In the genomic region with DNA sequence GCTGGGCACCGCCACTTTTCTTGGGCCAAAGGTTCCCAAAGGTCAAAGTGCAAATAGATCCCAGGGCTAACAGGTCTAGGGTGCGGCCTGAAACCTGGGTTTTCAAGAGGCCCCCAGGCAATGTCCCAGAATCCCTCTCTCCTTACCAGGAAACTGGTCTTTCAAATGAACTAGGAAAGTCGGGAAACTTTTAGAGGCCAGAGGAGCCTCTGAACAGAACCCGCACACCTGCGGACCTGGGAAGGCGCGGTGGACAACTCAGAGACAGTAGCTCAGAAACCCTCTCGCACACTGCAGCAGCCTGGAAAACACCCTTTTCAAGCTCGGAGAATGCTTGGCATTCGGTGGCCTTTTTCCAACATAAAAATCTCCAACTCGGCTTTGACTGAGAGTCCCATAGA, we compare ENCODE assay signal across 8 mouse cellular contexts. TPM values are rescaled to one million over a fixed set of nuclear protein-coding genes. Genes with fewer than 3 reads are reported as not detected.
DNase-seq lines count a peak whose midpoint lies in the region; ATAC-seq lines count a peak whose summit lies in the region.

No protein-coding gene starts in this region.

- H3K4me1 ChIP-seq in heart, embryonic 16.5 days (ENCODE audit: control insufficient read depth, insufficient read depth, low read length) = peaks cover 15% of the 10 kb centered on the region
- H3K4me1 ChIP-seq in midbrain, embryonic 12.5 days = peaks cover 15% of the 10 kb centered on the region

- H3K27ac ChIP-seq in heart, embryonic 16.5 days (ENCODE audit: low read length) = peak overlapping the region; percentile 91
- H3K27ac ChIP-seq in midbrain, embryonic 12.5 days (replicated peaks) = no peak overlapping the region

- H3K9ac ChIP-seq in heart, embryonic 16.5 days (ENCODE audit: low read length) = peak overlapping the region; percentile 86
- H3K9ac ChIP-seq in midbrain, embryonic 12.5 days (replicated peaks) = no peak overlapping the region

- WGBS in heart, embryonic 16.5 days = 21% methylated on average over 11 of the region's 11 CpGs
- 17% methylated on average over 11 of the region's 11 CpGs for WGBS in midbrain, embryonic 12.5 days

- ATAC-seq in heart, embryonic 16.5 days (replicated peaks; ENCODE audit: extremely low read depth, insufficient read depth, low FRiP score) = 0 out of 2 replicates have a peak, but pooled peaks have one; percentile 6
- ATAC-seq in midbrain, embryonic 12.5 days (ENCODE audit: low FRiP score, low read depth) = no peak

- H3K4me2 ChIP-seq in heart, embryonic 16.5 days (ENCODE audit: low read depth, low read length) = peak overlapping the region; percentile 90
- peak overlapping the region; percentile 80 for H3K4me2 ChIP-seq in midbrain, embryonic 12.5 days (replicated peaks)

- peak; percentile 8 to 25 for DNase-seq in adrenal gland, adult 18-20 months (ENCODE audit: low spot score in 2 of 2)
- DNase-seq in adrenal gland, postnatal 25 days = no peak
- peak; percentile 10 to 25 for DNase-seq in adrenal gland, postnatal 36 days
- DNase-seq in kidney, postnatal 36 days = peak; percentile 67 to 71
- DNase-seq in cerebellum, adult 9-10 months = no peak
- no peak for DNase-seq in ovary, adult 18-20 months (ENCODE audit: low spot score)

- peak overlapping the region; percentile 82 for H3K4me3 ChIP-seq in heart, embryonic 16.5 days (ENCODE audit: low read length)
- peak overlapping the region; percentile 48; the same call in 1 of the 2 replicates for H3K4me3 ChIP-seq in midbrain, embryonic 12.5 days

- H3K9me3 ChIP-seq in heart, embryonic 16.5 days (replicated peaks; ENCODE audit: control insufficient read depth, low read length) = no peaks in the 10 kb centered on the region
- H3K9me3 ChIP-seq in midbrain, embryonic 12.5 days = no peaks in the 10 kb centered on the region

- no peaks in the 10 kb centered on the region for H3K36me3 ChIP-seq in heart, embryonic 16.5 days (ENCODE audit: control insufficient read depth, insufficient read depth)
- no peaks in the 10 kb centered on the region for H3K36me3 ChIP-seq in midbrain, embryonic 12.5 days

- no peaks in the 10 kb centered on the region for H3K27me3 ChIP-seq in heart, embryonic 16.5 days (ENCODE audit: control insufficient read depth, insufficient read depth, low read length)
- H3K27me3 ChIP-seq in midbrain, embryonic 12.5 days = peaks cover 47% of the 10 kb centered on the region

RNA-seq across cellular contexts. Expression of a gene that starts 1.0 kb away (rescaled TPM):
- 10 to 100 TPM in 1 of 2 experiments, 1 to 10 TPM in 1; 6.3 to 10.5 TPM for total RNA-seq in adrenal gland, adult 18-20 months (2021)
- total RNA-seq in adrenal gland, postnatal 25 days (2021) = 7.2 and 8.9 TPM in 2 replicates
- 10 to 100 TPM in 1 of 2 experiments, 1 to 10 TPM in 1; 7.7 to 12.2 TPM for total RNA-seq in adrenal gland, postnatal 36 days (2021)
- 22.3 and 24.9 TPM in 2 replicates for polyA plus RNA-seq in heart, embryonic 16.5 days (2015; fragmentation: Nextera tagmentation; extraction: Ambion mirVana)
- polyA plus RNA-seq in midbrain, embryonic 12.5 days (2016; fragmentation: Nextera tagmentation; extraction: Ambion mirVana) = 28.0 and 33.6 TPM in 2 replicates

RNA-seq across cellular contexts. Expression of a gene that starts 56.6 kb away (rescaled TPM):
- 10 to 100 TPM; 13.4 to 14.8 TPM for total RNA-seq in adrenal gland, adult 18-20 months (2021)
- 17.8 and 18.5 TPM in 2 replicates for total RNA-seq in adrenal gland, postnatal 25 days (2021)
- total RNA-seq in adrenal gland, postnatal 36 days (2021) = 10 to 100 TPM; 11.3 to 18.4 TPM
- 65.6 and 67.6 TPM in 2 replicates for polyA plus RNA-seq in heart, embryonic 16.5 days (2015; fragmentation: Nextera tagmentation; extraction: Ambion mirVana)
- 42.5 and 49.4 TPM in 2 replicates for polyA plus RNA-seq in midbrain, embryonic 12.5 days (2016; fragmentation: Nextera tagmentation; extraction: Ambion mirVana)

Comparison
In these comparisons a context has a peak if more than half of its experiments do, and no peak if none do; other contexts are left out.
1. DNase-seq: peak in adrenal gland, adult 18-20 months (2 of 2), adrenal gland, postnatal 36 days (2 of 2) and kidney, postnatal 36 days (2 of 2); none in adrenal gland, postnatal 25 days (single experiment), cerebellum, adult 9-10 months (single experiment) and ovary, adult 18-20 months (single experiment).